Mouse (Mus musculus): Measurements from ENCODE around the gene Nat10. TPM values are rescaled to one million over a fixed set of nuclear protein-coding genes. Genes with fewer than 3 reads are reported as not detected.

Nat10 gene
- polyA plus RNA-seq (2014; fragmentation: Nextera tagmentation; extraction: Ambion mirVana) = 31.3 and 38.5 TPM in 2 replicates

GRCm38 (mm10) chr2:103760906-103761716, at the start of gene Nat10:
Nat10 (minus strand) TSS chr2:103761270.
- H3K4me2 ChIP-seq (ENCODE audit: low read depth, low read length, severe bottlenecking) = peak within 1 kb of the TSS; percentile 46
- WGBS = under 1% methylated on average over 47 of the region's 47 CpGs
- H3K4me1 ChIP-seq (replicated peaks; ENCODE audit: control insufficient read depth, insufficient read depth, low read length) = no peaks in the 10 kb centered on the region
- H3K27ac ChIP-seq (ENCODE audit: low read depth, low read length) = peak within 1 kb of the TSS; percentile 59
- ATAC-seq (replicated peaks; ENCODE audit: low FRiP score) = peak; percentile 97
- H3K9me3 ChIP-seq (ENCODE audit: control insufficient read depth, low read length) = no peaks in the 10 kb centered on the region
- peak within 1 kb of the TSS; percentile 68 for H3K9ac ChIP-seq (ENCODE audit: low read length)
- no peaks in the 10 kb centered on the region for H3K27me3 ChIP-seq (ENCODE audit: control insufficient read depth, insufficient read depth, low read length)
- peaks cover 2% of the 10 kb centered on the region; the same call in 1 of the 2 replicates for H3K36me3 ChIP-seq (ENCODE audit: control insufficient read depth, insufficient read depth, low read length)
- peak; percentile 98 for DNase-seq (ENCODE audit: low spot score)
- H3K4me3 ChIP-seq (ENCODE audit: low read depth, low read length) = peak within 1 kb of the TSS; percentile 63

- Histone ChIP-seq H3K27me3 (ENCODE audit: control insufficient read depth, insufficient read depth, low read length) (no peaks in the 10 kb centered on the region), H3K4me1 (replicated peaks; ENCODE audit: control insufficient read depth, insufficient read depth, low read length) (no peaks in the 10 kb centered on the region), H3K4me3 (ENCODE audit: low read depth, low read length) (no peak overlapping the region), H3K9ac (ENCODE audit: low read length) (no peak overlapping the region), H3K4me2 (ENCODE audit: low read depth, low read length, severe bottlenecking) (no peak overlapping the region), H3K9me3 (ENCODE audit: control insufficient read depth, low read length) (no peaks in the 10 kb centered on the region), H3K36me3 (ENCODE audit: control insufficient read depth, insufficient read depth, low read length) (no peaks in the 10 kb centered on the region), H3K27ac (ENCODE audit: low read depth, low read length) (no peak overlapping the region)
- DNase-seq (ENCODE audit: low spot score) = no peak
- ATAC-seq (replicated peaks; ENCODE audit: low FRiP score) = no peak
- WGBS = 87% methylated on average over 6 of the region's 6 CpGs
These were observed 49.3 kb upstream of the Nat10 start for GRCm38 (mm10) chr2:103810412-103810811.

GRCm38 (mm10) chr2:103808466-103808865, 47.4 kb upstream of the Nat10 start:
- Histone ChIP-seq H3K4me3 (ENCODE audit: low read depth, low read length) (no peak overlapping the region), H3K27me3 (ENCODE audit: control insufficient read depth, insufficient read depth, low read length) (no peaks in the 10 kb centered on the region), H3K9me3 (ENCODE audit: control insufficient read depth, low read length) (no peaks in the 10 kb centered on the region), H3K9ac (ENCODE audit: low read length) (no peak overlapping the region), H3K4me1 (replicated peaks; ENCODE audit: control insufficient read depth, insufficient read depth, low read length) (no peaks in the 10 kb centered on the region), H3K36me3 (ENCODE audit: control insufficient read depth, insufficient read depth, low read length) (no peaks in the 10 kb centered on the region), H3K4me2 (ENCODE audit: low read depth, low read length, severe bottlenecking) (no peak overlapping the region), H3K27ac (ENCODE audit: low read depth, low read length) (no peak overlapping the region)
- ATAC-seq (replicated peaks; ENCODE audit: low FRiP score) (no peak), DNase-seq (ENCODE audit: low spot score) (no peak)

- Histone ChIP-seq H3K9ac (ENCODE audit: low read length) (no peak overlapping the region), H3K4me2 (ENCODE audit: low read depth, low read length, severe bottlenecking) (no peak overlapping the region), H3K27me3 (ENCODE audit: control insufficient read depth, insufficient read depth, low read length) (no peaks in the 10 kb centered on the region), H3K4me1 (replicated peaks; ENCODE audit: control insufficient read depth, insufficient read depth, low read length) (no peaks in the 10 kb centered on the region), H3K27ac (ENCODE audit: low read depth, low read length) (no peak overlapping the region), H3K9me3 (ENCODE audit: control insufficient read depth, low read length) (no peaks in the 10 kb centered on the region), H3K36me3 (ENCODE audit: control insufficient read depth, insufficient read depth, low read length) (no peaks in the 10 kb centered on the region), H3K4me3 (ENCODE audit: low read depth, low read length) (no peak overlapping the region)
- 87% methylated on average over 5 of the region's 5 CpGs for WGBS
- no peak for ATAC-seq (replicated peaks; ENCODE audit: low FRiP score)
- DNase-seq (ENCODE audit: low spot score) = no peak
These were observed 42.9 kb upstream of the Nat10 start for GRCm38 (mm10) chr2:103803770-103804530.

GRCm38 (mm10) chr2:103802422-103802821, 41.4 kb upstream of the Nat10 start:
- no peak overlapping the region for H3K9ac ChIP-seq (ENCODE audit: low read length)
- no peak overlapping the region for H3K27ac ChIP-seq (ENCODE audit: low read depth, low read length)
- WGBS = 83% methylated on average over 1 of the region's 1 CpGs
- no peak overlapping the region for H3K4me3 ChIP-seq (ENCODE audit: low read depth, low read length)
- H3K4me1 ChIP-seq (replicated peaks; ENCODE audit: control insufficient read depth, insufficient read depth, low read length) = 0 out of 2 replicates have a peak, but pooled peaks cover 3% of the 10 kb centered on the region
- no peak for DNase-seq (ENCODE audit: low spot score)
- H3K4me2 ChIP-seq (ENCODE audit: low read depth, low read length, severe bottlenecking) = no peak overlapping the region
- no peak for ATAC-seq (replicated peaks; ENCODE audit: low FRiP score)
- H3K36me3 ChIP-seq (ENCODE audit: control insufficient read depth, insufficient read depth, low read length) = no peaks in the 10 kb centered on the region
- H3K27me3 ChIP-seq (ENCODE audit: control insufficient read depth, insufficient read depth, low read length) = no peaks in the 10 kb centered on the region
- H3K9me3 ChIP-seq (ENCODE audit: control insufficient read depth, low read length) = no peaks in the 10 kb centered on the region

GRCm38 (mm10) chr2:103797491-103798009, 36.5 kb upstream of the Nat10 start, which contains the start of gene Caprin1:
Caprin1 (minus strand) TSS chr2:103797649.
- Histone ChIP-seq H3K9me3 (ENCODE audit: control insufficient read depth, low read length) (no peaks in the 10 kb centered on the region), H3K9ac (ENCODE audit: low read length) (peak within 1 kb of the TSS; percentile 99), H3K27ac (ENCODE audit: low read depth, low read length) (peak within 1 kb of the TSS; percentile 100), H3K4me2 (ENCODE audit: low read depth, low read length, severe bottlenecking) (peak within 1 kb of the TSS; percentile 65), H3K4me1 (replicated peaks; ENCODE audit: control insufficient read depth, insufficient read depth, low read length) (0 out of 2 replicates have a peak, but pooled peaks cover 6% of the 10 kb centered on the region), H3K4me3 (ENCODE audit: low read depth, low read length) (peak within 1 kb of the TSS; percentile 97), H3K36me3 (ENCODE audit: control insufficient read depth, insufficient read depth, low read length) (peaks cover 3% of the 10 kb centered on the region; the same call in 1 of the 2 replicates), H3K27me3 (ENCODE audit: control insufficient read depth, insufficient read depth, low read length) (no peaks in the 10 kb centered on the region)
- DNase-seq (ENCODE audit: low spot score) (peak; percentile 97), ATAC-seq (replicated peaks; ENCODE audit: low FRiP score) (peak; percentile 93)
- whole genome bisulfite sequencing = under 1% methylated on average over 31 of the region's 33 CpGs

- H3K27ac ChIP-seq (ENCODE audit: low read depth, low read length) = peak overlapping the region; percentile 100
- H3K4me1 ChIP-seq (replicated peaks; ENCODE audit: control insufficient read depth, insufficient read depth, low read length) = 0 out of 2 replicates have a peak, but pooled peaks cover 6% of the 10 kb centered on the region
- H3K4me2 ChIP-seq (ENCODE audit: low read depth, low read length, severe bottlenecking) = peak overlapping the region; percentile 65
- DNase-seq (ENCODE audit: low spot score) (peak; percentile 95), ATAC-seq (replicated peaks; ENCODE audit: low FRiP score) (peak; percentile 67)
- H3K27me3 ChIP-seq (ENCODE audit: control insufficient read depth, insufficient read depth, low read length) = no peaks in the 10 kb centered on the region
- WGBS = 2% methylated on average over 45 of the region's 72 CpGs
- peak overlapping the region; percentile 99 for H3K9ac ChIP-seq (ENCODE audit: low read length)
- no peaks in the 10 kb centered on the region for H3K9me3 ChIP-seq (ENCODE audit: control insufficient read depth, low read length)
- peaks cover 5% of the 10 kb centered on the region; the same call in 1 of the 2 replicates for H3K36me3 ChIP-seq (ENCODE audit: control insufficient read depth, insufficient read depth, low read length)
- H3K4me3 ChIP-seq (ENCODE audit: low read depth, low read length) = peak overlapping the region; percentile 97
These were observed 35.9 kb upstream of the Nat10 start for GRCm38 (mm10) chr2:103796861-103797466.

Measured in forebrain, embryonic 11.5 days (tissue).